Mouse (Mus musculus): ENCODE results near the gene Rhox3h.
"Not testable (repeated sequence)": the region's sequence is repeated elsewhere in the genome, so short reads cannot be mapped to it uniquely, and the experiment has no call there.

GRCm38 (mm10) chrX:37668664-37669063, at the start of gene Rhox3h:
- TF ChIP-seq CTCF (conservative IDR thresholded peaks at IDR 0.05 in 1 of 2, IDR thresholded peaks at IDR 0.05 in 1 of 2; ENCODE audit: low read depth in 2 of 2, low read length in 2 of 2); UBTF (IDR thresholded peaks at IDR 0.05; ENCODE audit: low read depth, low read length); EP300 (IDR thresholded peaks at IDR 0.05; ENCODE audit: low read length); USF1 (IDR thresholded peaks at IDR 0.05; ENCODE audit: low read depth, low read length); TCF12 (IDR thresholded peaks at IDR 0.05; ENCODE audit: low read depth, low read length); POLR2A (IDR thresholded peaks at IDR 0.05; ENCODE audit: low read depth, low read length); ZKSCAN1 (IDR thresholded peaks at IDR 0.05; ENCODE audit: borderline replicate concordance, low read depth, low read length); MEF2A (IDR thresholded peaks at IDR 0.05; ENCODE audit: borderline replicate concordance, low read depth, low read length); MYC (IDR thresholded peaks at IDR 0.05; ENCODE audit: low read depth, low read length); HCFC1 (IDR thresholded peaks at IDR 0.05; ENCODE audit: low read depth, low read length): not testable (repeated sequence)

Measured in CH12.LX (cell line).